Mouse (Mus musculus) liver, adult 2 months (tissue): ENCODE data around the gene Polr2f. TPM values are rescaled to one million over a fixed set of nuclear protein-coding genes. Genes with fewer than 3 reads are reported as not detected.
A peak's percentile ranks its signal among the peaks of the same experiment; 100 is the strongest.

Experiments used
- DNase-seq: peaks from one replicate; pipeline ENCODE4 v3.0.0-alpha.2; 2011; ENCODE audit warnings: low read depth, low spot score; ENCODE audit errors: extremely low read depth
- H3K27ac ChIP-seq: fragments of 200-500 bp; replicated peaks from 2 replicates; pipeline ENCODE4 v1.5.1; 2012; ENCODE audit warnings: low read depth, mild to moderate bottlenecking, control low read depth, inconsistent platforms, low read length; ENCODE audit not compliant: insufficient read depth
- H3K27me3 ChIP-seq: fragments of 200-500 bp; 2 replicates; pipeline ENCODE4 v1.6.1; 2012; ENCODE audit warnings: mild to moderate bottlenecking, moderate library complexity, low read length, inconsistent platforms; ENCODE audit not compliant: control insufficient read depth, insufficient read depth
- H3K36me3 ChIP-seq: fragments of 200-500 bp; 2 replicates; pipeline ENCODE4 v1.6.1; 2012; ENCODE audit warnings: low read length, inconsistent platforms; ENCODE audit not compliant: control insufficient read depth, insufficient read depth
- H3K4me1 ChIP-seq: fragments of 200-500 bp; 2 replicates; pipeline ENCODE4 v1.6.1; 2011; ENCODE audit warnings: low read length; ENCODE audit not compliant: control insufficient read depth, insufficient read depth
- H3K4me3 ChIP-seq: fragments of 200-500 bp; 2 replicates; pipeline ENCODE4 v1.5.1; 2011; ENCODE audit warnings: low read depth, mild to moderate bottlenecking, control low read depth, low read length, moderate library complexity; ENCODE audit not compliant: insufficient read depth
- H3K79me2 ChIP-seq: fragments of 200-500 bp; 2 replicates; pipeline ENCODE4 v1.6.1; 2012; ENCODE audit warnings: inconsistent platforms, mild to moderate bottlenecking, low read length, moderate library complexity; ENCODE audit not compliant: control insufficient read depth, insufficient read depth
- H3K9ac ChIP-seq: fragments of 200-500 bp; 2 replicates; pipeline ENCODE4 v1.6.1; 2012; ENCODE audit warnings: low read depth, mild to moderate bottlenecking, control low read depth, inconsistent platforms, low read length
- CTCF ChIP-seq: fragments of 200-500 bp; IDR thresholded peaks from 2 replicates; pipeline ENCODE4 v1.5.1; 2011; ENCODE audit warnings: low read depth, low read length, control low read depth
- POLR2A ChIP-seq: fragments of 200-500 bp; IDR thresholded peaks from 2 replicates; pipeline ENCODE4 v1.6.1; 2011; ENCODE audit warnings: low read length, control low read depth; ENCODE audit not compliant: insufficient read depth; ENCODE audit errors: extremely low read depth
- WGBS: fragments of 180-500 bp; shearing (Covaris S2); methylation state at CpG from one replicate; pipeline ENCODE4 v1.1.7; 2018; 5-methylcytosine and 5-hydroxymethylcytosine counted together
- polyA plus RNA-seq: library from polyadenylated mRNA; depleted of rRNA; stranded (reverse); fragments of >200 nt; gene quantifications from 2 replicates; pipeline ENCODE4 v1.2.3, GENCODE M21; 2012
- total RNA-seq: library from RNA; depleted of rRNA; stranded (reverse); fragments of >200 nt; gene quantifications from 2 replicates; pipeline ENCODE4 v1.2.3, GENCODE M21; 2014

Gene Polr2f
- total and polyA plus RNA-seq, 2 experiments = 29.9 to 36.0 TPM

DNA sequence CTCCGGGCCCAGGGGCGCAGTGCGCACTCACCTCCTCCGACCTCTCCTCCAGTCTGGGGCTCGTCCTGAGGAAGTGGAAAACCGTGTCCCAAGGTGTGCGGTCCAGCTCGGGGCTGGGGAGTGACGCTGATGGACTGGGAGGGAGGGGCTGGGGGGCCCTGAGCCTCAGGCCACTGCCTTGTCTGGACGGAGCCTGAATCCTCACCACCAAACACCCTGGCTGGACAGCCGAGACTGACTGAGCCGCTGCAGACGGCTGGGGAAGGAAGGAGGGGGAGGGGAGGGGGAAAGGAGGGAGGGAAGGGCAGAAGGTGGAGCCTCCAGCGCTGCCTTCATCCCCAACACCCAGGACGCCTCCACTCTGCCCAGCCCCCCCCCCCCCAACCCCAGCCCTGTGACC lies 23.4 kb downstream of the Polr2f start:
- 24% methylated on average over 11 of the region's 15 CpGs for WGBS
- no peak overlapping the region for H3K9ac ChIP-seq
- no peak for DNase-seq
- TF ChIP-seq POLR2A (no peak), CTCF (no peak)
- no peaks in the 10 kb centered on the region for H3K36me3 ChIP-seq
- H3K4me3 ChIP-seq = no peak overlapping the region
- H3K79me2 ChIP-seq = no peaks in the 10 kb centered on the region
- no peaks in the 10 kb centered on the region for H3K4me1 ChIP-seq
- H3K27me3 ChIP-seq = peaks cover 18% of the 10 kb centered on the region
- no peak overlapping the region for H3K27ac ChIP-seq

DNA sequence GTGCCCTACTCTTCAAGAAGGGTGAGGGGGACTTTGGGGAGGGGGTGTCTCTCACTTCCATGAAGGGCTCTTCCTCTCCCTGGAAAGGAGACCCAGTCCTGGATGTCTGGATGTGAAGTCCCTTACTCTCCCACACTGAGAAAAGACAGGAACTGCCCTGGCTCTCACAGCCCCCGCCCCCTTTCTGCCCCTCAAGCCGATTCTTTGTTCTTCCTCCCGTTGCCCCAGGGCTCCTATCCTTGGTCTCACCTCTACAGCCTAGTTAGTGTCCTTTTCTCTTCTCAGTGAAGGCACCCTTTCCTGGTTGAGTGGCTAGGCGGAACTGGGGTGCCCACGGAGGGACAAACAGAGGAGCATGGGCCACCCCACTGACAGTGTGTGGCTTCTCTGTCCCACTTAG lies 24.3 kb downstream of the Polr2f start, which contains the start of gene Sox10:
Gene Sox10 (minus strand): TSS at position 101 of the 400 bp plus-strand sequence.
- no peak for TF ChIP-seq POLR2A
- TF ChIP-seq CTCF = no peak
- H3K4me1 ChIP-seq = no peaks in the 10 kb centered on the region
- no peak within 1 kb of the TSS for H3K9ac ChIP-seq
- H3K79me2 ChIP-seq = no peaks in the 10 kb centered on the region
- H3K4me3 ChIP-seq = no peak within 1 kb of the TSS
- H3K27ac ChIP-seq = no peak within 1 kb of the TSS
- no peaks in the 10 kb centered on the region for H3K36me3 ChIP-seq
- H3K27me3 ChIP-seq = peaks cover 18% of the 10 kb centered on the region
- no peak for DNase-seq
- 77% methylated on average over 5 of the region's 5 CpGs for WGBS

DNA sequence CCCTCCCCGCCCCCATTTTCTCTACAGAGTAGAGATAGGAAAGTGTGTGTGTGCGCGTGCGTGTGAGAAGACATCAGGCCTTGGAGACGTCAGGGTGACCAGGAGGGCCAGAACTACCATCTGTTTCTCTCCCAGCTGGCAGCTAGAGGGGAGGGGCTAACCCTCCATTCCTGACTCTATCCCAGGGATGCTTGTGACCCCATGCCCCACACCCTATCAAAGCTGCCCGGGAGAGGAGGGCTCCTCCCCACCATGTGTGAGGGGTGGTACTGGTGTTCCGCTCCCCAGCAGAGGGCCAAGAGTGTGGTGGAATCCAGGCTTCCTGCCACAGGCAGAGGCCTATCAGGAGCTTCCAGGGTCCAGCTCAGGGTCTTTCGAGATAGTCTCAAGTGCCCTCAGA lies 25.9 kb downstream of the Polr2f start:
- H3K9ac ChIP-seq = no peak overlapping the region
- H3K79me2 ChIP-seq = no peaks in the 10 kb centered on the region
- WGBS = 71% methylated on average over 8 of the region's 8 CpGs
- peaks cover 18% of the 10 kb centered on the region for H3K27me3 ChIP-seq
- H3K4me1 ChIP-seq = no peaks in the 10 kb centered on the region
- TF ChIP-seq CTCF (no peak), POLR2A (no peak)
- H3K4me3 ChIP-seq = no peak overlapping the region
- no peak for DNase-seq
- no peaks in the 10 kb centered on the region for H3K36me3 ChIP-seq
- no peak overlapping the region for H3K27ac ChIP-seq

- no peak for DNase-seq
- 70% methylated on average over 6 of the region's 6 CpGs for WGBS
- no peak for TF ChIP-seq POLR2A
- no peak for TF ChIP-seq CTCF
- Histone ChIP-seq H3K4me1 (no peaks in the 10 kb centered on the region), H3K79me2 (no peaks in the 10 kb centered on the region), H3K27me3 (no peaks in the 10 kb centered on the region), H3K4me3 (no peak overlapping the region), H3K27ac (no peak overlapping the region), H3K9ac (no peak overlapping the region), H3K36me3 (no peaks in the 10 kb centered on the region)
Observed at GRCm38 (mm10) chr15:79176905-79177304, 36.1 kb downstream of the Polr2f start.

- peak; percentile 45 for DNase-seq
- no peaks in the 10 kb centered on the region for H3K27me3 ChIP-seq
- no peak overlapping the region for H3K4me3 ChIP-seq
- H3K79me2 ChIP-seq = no peaks in the 10 kb centered on the region
- TF ChIP-seq POLR2A = no peak
- no peak for TF ChIP-seq CTCF
- peaks cover 3% of the 10 kb centered on the region; the same call in 1 of the 2 replicates for H3K4me1 ChIP-seq
- 21% methylated on average over 10 of the region's 10 CpGs for WGBS
- no peaks in the 10 kb centered on the region for H3K36me3 ChIP-seq
- H3K27ac ChIP-seq = no peak overlapping the region
- no peak overlapping the region for H3K9ac ChIP-seq
Observed at GRCm38 (mm10) chr15:79185213-79185612, 44.4 kb downstream of the Polr2f start.

GRCm38 (mm10) chr15:79187819-79188218 lies 47.0 kb downstream of the Polr2f start:
- H3K9ac ChIP-seq = no peak overlapping the region
- H3K27ac ChIP-seq = 0 out of 2 replicates have a peak overlapping the region, but pooled peaks have one; percentile 16
- no peak overlapping the region for H3K4me3 ChIP-seq
- no peaks in the 10 kb centered on the region for H3K27me3 ChIP-seq
- peaks cover 3% of the 10 kb centered on the region; the same call in 1 of the 2 replicates for H3K4me1 ChIP-seq
- no peaks in the 10 kb centered on the region for H3K36me3 ChIP-seq
- DNase-seq = peak; percentile 95
- TF ChIP-seq CTCF (no peak), POLR2A (no peak)
- WGBS = 28% methylated on average over 8 of the region's 8 CpGs
- no peaks in the 10 kb centered on the region for H3K79me2 ChIP-seq
